Mouse (Mus musculus): ENCODE data around the gene Mpzl3.

- TF ChIP-seq CTCF (conservative IDR thresholded peaks at IDR 0.05 in 1 of 2, IDR thresholded peaks at IDR 0.05 in 1 of 2; ENCODE audit: low read depth in 2 of 2, low read length in 2 of 2) (no peak), POLR2A (IDR thresholded peaks at IDR 0.05; ENCODE audit: low read depth, low read length) (no peak), E2F4 (IDR thresholded peaks at IDR 0.05; ENCODE audit: insufficient replicate concordance, low read depth, low read length) (no peak), EP300 (IDR thresholded peaks at IDR 0.05; ENCODE audit: low read length) (no peak), RCOR1 (conservative IDR thresholded peaks at IDR 0.05; ENCODE audit: low read depth, low read length) (no peak), TBP (conservative IDR thresholded peaks at IDR 0.05; ENCODE audit: low read depth, low read length) (no peak), KAT2A (IDR thresholded peaks at IDR 0.05; ENCODE audit: insufficient replicate concordance, low read length) (no peak), CHD2 (IDR thresholded peaks at IDR 0.05; ENCODE audit: low read length) (no peak), USF1 (IDR thresholded peaks at IDR 0.05; ENCODE audit: low read depth, low read length) (no peak), SMC3 (IDR thresholded peaks at IDR 0.05; ENCODE audit: low read depth, low read length) (no peak), MAZ (IDR thresholded peaks at IDR 0.05; ENCODE audit: low read depth, low read length) (no peak), ETS1 (conservative IDR thresholded peaks at IDR 0.05; ENCODE audit: low read depth, low read length) (no peak)
Measured at GRCm38 (mm10) chr9:45117741-45118431, 62.9 kb downstream of the Mpzl3 start, which contains the start of gene Scn2b.

All from CH12.LX (cell line).